ENCODE assay signal across 22 mouse cellular contexts in genomic region chr19:42750196-42750595, GRCm38 (mm10). TPM values are rescaled to one million over a fixed set of nuclear protein-coding genes. Genes with fewer than 3 reads are reported as not detected.
DNase-seq lines count a peak whose midpoint lies in the region; ATAC-seq and TF ChIP-seq lines count a peak whose summit lies in the region.
"Had no signal": no experiment of that assay in that cellular context is flagged by ENCODE, and none has a peak within 500 bp of the region (broad histone marks: within the 10 kb centered on the region; RNA-seq: fewer than 3 reads in every experiment).

No protein-coding gene starts in this region.

- peaks cover 30% of the 10 kb centered on the region for H3K4me1 ChIP-seq in heart, embryonic 11.5 days (ENCODE audit: control insufficient read depth, insufficient read depth, low read length)
- peaks cover 36% of the 10 kb centered on the region for H3K4me1 ChIP-seq in heart, postnatal 0 days (ENCODE audit: control insufficient read depth, insufficient read depth)
- peaks cover 20% of the 10 kb centered on the region for H3K4me1 ChIP-seq in intestine, embryonic 15.5 days (replicated peaks)

- TF ChIP-seq CTCF in heart, postnatal 0 days (IDR thresholded peaks at IDR 0.05; ENCODE audit: low read depth): no peak

- H3K27me3 ChIP-seq in heart, embryonic 11.5 days (ENCODE audit: control insufficient read depth, insufficient read depth, low read length): no peaks in the 10 kb centered on the region
- 0 out of 2 replicates have a peak, but pooled peaks cover 3% of the 10 kb centered on the region for H3K27me3 ChIP-seq in heart, postnatal 0 days (ENCODE audit: control insufficient read depth, insufficient read depth, low read length)
- no peaks in the 10 kb centered on the region for H3K27me3 ChIP-seq in intestine, embryonic 15.5 days (replicated peaks)
- H3K27me3 ChIP-seq: hindbrain, embryonic 12.5 days; limb, embryonic 15.5 days; liver, embryonic 15.5 days; neural tube, embryonic 13.5 days had no signal

- H3K36me3 ChIP-seq in heart, embryonic 11.5 days (ENCODE audit: control insufficient read depth, insufficient read depth, low read length): no peaks in the 10 kb centered on the region
- H3K36me3 ChIP-seq in heart, postnatal 0 days (replicated peaks; ENCODE audit: control insufficient read depth, insufficient read depth, low read length): no peaks in the 10 kb centered on the region
- H3K36me3 ChIP-seq in intestine, embryonic 15.5 days: no peaks in the 10 kb centered on the region
- H3K36me3 ChIP-seq: forebrain, embryonic 10.5 days; hindbrain, embryonic 12.5 days; limb, embryonic 15.5 days; liver, embryonic 15.5 days; neural tube, embryonic 13.5 days had no signal

- no peak overlapping the region for H3K9ac ChIP-seq in heart, embryonic 11.5 days (ENCODE audit: low read depth, low read length)
- no peak overlapping the region for H3K9ac ChIP-seq in heart, postnatal 0 days (replicated peaks; ENCODE audit: low read depth, low read length)
- H3K9ac ChIP-seq in intestine, embryonic 15.5 days: no peak overlapping the region
- H3K9ac ChIP-seq: hindbrain, embryonic 12.5 days; limb, embryonic 15.5 days; liver, embryonic 15.5 days; neural tube, embryonic 13.5 days had no signal

- no peak for DNase-seq in heart, postnatal 10 days
- no peak for DNase-seq in heart, postnatal 0 days (ENCODE audit: low spot score)
- no peak for DNase-seq in heart, postnatal 25 days (ENCODE audit: low spot score)
- DNase-seq in kidney, postnatal 14 days: peak; percentile 64
- no peak for DNase-seq in layer of hippocampus, adult 18-20 months (ENCODE audit: low spot score in 2 of 2)
- no peak for DNase-seq in retina, postnatal 1 day
- DNase-seq: adrenal gland, postnatal 36 days; cerebellum, adult 11 months; cerebellum, postnatal 10 days; gastrocnemius, postnatal 10 days; left cerebral cortex, postnatal 4 days; lung, postnatal 4 days; midbrain, embryonic 14.5 days; thymus, postnatal 14 days had no signal

- intact Hi-C loops in heart, postnatal 10 days (cut with DNase I): no loop called here
- intact Hi-C loops in heart, postnatal 25 days (cut with DNase I): no loop called here

- no peak overlapping the region for H3K4me3 ChIP-seq in heart, embryonic 11.5 days (ENCODE audit: low read depth, low read length)
- no peak overlapping the region for H3K4me3 ChIP-seq in heart, postnatal 0 days (ENCODE audit: low read depth, low read length)
- no peak overlapping the region for H3K4me3 ChIP-seq in intestine, embryonic 15.5 days (replicated peaks)
- H3K4me3 ChIP-seq: forebrain, embryonic 10.5 days; hindbrain, embryonic 12.5 days; limb, embryonic 15.5 days; liver, embryonic 15.5 days; neural tube, embryonic 13.5 days had no signal

- no peak overlapping the region for H3K27ac ChIP-seq in heart, embryonic 11.5 days (ENCODE audit: low read depth, low read length)
- no peak overlapping the region for H3K27ac ChIP-seq in heart, postnatal 0 days (ENCODE audit: low read depth)
- H3K27ac ChIP-seq in intestine, embryonic 15.5 days: no peak overlapping the region
- H3K27ac ChIP-seq: forebrain, embryonic 10.5 days; hindbrain, embryonic 12.5 days; limb, embryonic 15.5 days; liver, embryonic 15.5 days; neural tube, embryonic 13.5 days had no signal

- 44% methylated on average over 11 of the region's 11 CpGs for WGBS in heart, embryonic 11.5 days (ENCODE audit: insufficient replicate concordance)
- WGBS in heart, postnatal 0 days: 49% methylated on average over 11 of the region's 11 CpGs
- 57% methylated on average over 11 of the region's 11 CpGs for WGBS in intestine, embryonic 15.5 days

- no peaks in the 10 kb centered on the region for H3K9me3 ChIP-seq in heart, embryonic 11.5 days (replicated peaks; ENCODE audit: control insufficient read depth, low read length)
- no peaks in the 10 kb centered on the region for H3K9me3 ChIP-seq in heart, postnatal 0 days (replicated peaks; ENCODE audit: control insufficient read depth, low read length)
- no peaks in the 10 kb centered on the region for H3K9me3 ChIP-seq in intestine, embryonic 15.5 days
- H3K9me3 ChIP-seq: forebrain, embryonic 10.5 days; hindbrain, embryonic 12.5 days; limb, embryonic 15.5 days; liver, embryonic 15.5 days; neural tube, embryonic 13.5 days had no signal

- peak overlapping the region; percentile 22 for H3K4me2 ChIP-seq in heart, embryonic 11.5 days
- H3K4me2 ChIP-seq in heart, postnatal 0 days (ENCODE audit: low read depth, low read length): peak overlapping the region; percentile 8; the same call in 1 of the 2 replicates
- H3K4me2 ChIP-seq in intestine, embryonic 15.5 days (replicated peaks): peak overlapping the region; percentile 3; the same call in 1 of the 2 replicates
- H3K4me2 ChIP-seq: hindbrain, embryonic 12.5 days; limb, embryonic 15.5 days; liver, embryonic 15.5 days; neural tube, embryonic 13.5 days had no signal

- ATAC-seq in heart, embryonic 11.5 days (replicated peaks; ENCODE audit: insufficient number of reproducible peaks, low FRiP score, low TSS enrichment): no peak
- no peak for ATAC-seq in heart, postnatal 0 days (ENCODE audit: insufficient read depth, low read depth)
- no peak for ATAC-seq in intestine, embryonic 15.5 days
- ATAC-seq: forebrain, embryonic 16.5 days had no signal

- TF ChIP-seq EP300 in heart, postnatal 0 days (IDR thresholded peaks at IDR 0.05; ENCODE audit: low read depth): no peak

RNA-seq across cellular contexts. Expression of gene Pyroxd2, which starts 2.4 kb away (rescaled TPM):
- 2.3 TPM in 2 replicates for polyA plus RNA-seq in heart, embryonic 11.5 days (2014; fragmentation: Nextera tagmentation; extraction: Ambion mirVana)
- total RNA-seq in heart, postnatal 10 days (2021): 1 to 10 TPM; 7.3 to 7.5 TPM
- total RNA-seq in heart, postnatal 0 days (2014; rRNA removed; ENCODE audit: low replicate concordance): 1.1 and 3.7 TPM in 2 replicates
- 3.3 and 3.5 TPM in 2 replicates for polyA plus RNA-seq in heart, postnatal 0 days (2015; fragmentation: Nextera tagmentation; extraction: Ambion mirVana)
- 1 to 10 TPM; 3.5 to 4.4 TPM for total RNA-seq in heart, postnatal 25 days (2021)
- polyA plus RNA-seq in intestine, embryonic 15.5 days (2015; fragmentation: Nextera tagmentation; extraction: Ambion mirVana): 5.9 and 6.3 TPM in 2 replicates
- total RNA-seq in layer of hippocampus, adult 18-20 months (2021): 1 to 10 TPM; 2.5 to 3.5 TPM

RNA-seq across cellular contexts. Expression of gene Hps1, which starts 29.6 kb away (rescaled TPM):
- 8.1 and 8.2 TPM in 2 replicates for polyA plus RNA-seq in heart, embryonic 11.5 days (2014; fragmentation: Nextera tagmentation; extraction: Ambion mirVana)
- total RNA-seq in heart, postnatal 10 days (2021): 1 to 10 TPM; 2.8 to 3.6 TPM
- 6.6 and 9.4 TPM in 2 replicates for total RNA-seq in heart, postnatal 0 days (2014; rRNA removed; ENCODE audit: low replicate concordance)
- polyA plus RNA-seq in heart, postnatal 0 days (2015; fragmentation: Nextera tagmentation; extraction: Ambion mirVana): 2.4 and 3.2 TPM in 2 replicates
- 1 to 10 TPM; 1.8 to 2.2 TPM for total RNA-seq in heart, postnatal 25 days (2021)
- polyA plus RNA-seq in intestine, embryonic 15.5 days (2015; fragmentation: Nextera tagmentation; extraction: Ambion mirVana): 16.7 and 17.0 TPM in 2 replicates
- total RNA-seq in layer of hippocampus, adult 18-20 months (2021): 10 to 100 TPM; 12.8 to 13.9 TPM
